18 mouse cellular contexts compared by ENCODE assay signal in the genomic region with DNA sequence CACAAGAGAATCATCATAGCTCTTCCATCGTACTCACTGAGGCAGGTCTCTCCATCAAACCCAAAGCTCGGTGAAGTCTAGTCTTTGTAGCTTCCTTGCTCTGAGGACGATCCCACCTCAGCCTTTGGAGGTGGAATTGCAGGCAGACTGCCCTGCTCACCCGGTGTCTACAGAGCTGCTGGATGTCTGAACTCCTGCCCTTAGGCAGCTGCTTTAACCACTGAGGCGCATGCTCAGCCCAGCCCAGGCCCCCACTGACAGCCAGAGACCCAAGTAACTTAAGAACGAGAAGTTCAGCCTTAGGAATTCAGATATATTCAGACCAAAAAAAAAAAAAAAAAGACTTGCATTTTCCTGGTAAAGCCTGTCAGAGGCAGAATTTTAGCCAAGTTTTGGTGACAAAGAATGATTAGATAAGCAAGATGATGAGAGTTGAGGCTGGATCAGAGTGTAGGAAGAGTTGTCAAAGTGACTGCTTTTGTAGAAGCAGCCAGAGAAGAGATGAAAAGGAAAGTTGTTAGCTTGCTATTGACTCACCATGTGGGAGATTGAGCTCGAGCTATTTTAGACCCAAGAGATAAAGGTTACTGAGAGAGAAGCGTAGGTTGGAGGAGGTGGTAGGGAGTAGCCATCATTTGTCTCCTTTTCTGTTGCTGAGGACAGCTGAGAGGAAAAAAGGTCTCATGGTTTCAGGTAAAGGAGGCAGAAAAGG. TPM values are rescaled to one million over a fixed set of nuclear protein-coding genes. Genes with fewer than 3 reads are reported as not detected.
DNase-seq lines count a peak whose midpoint lies in the region; ATAC-seq and TF ChIP-seq lines count a peak whose summit lies in the region.
"Had no signal": no experiment of that assay in that cellular context is flagged by ENCODE, and none has a peak within 500 bp of the region (broad histone marks: within the 10 kb centered on the region; RNA-seq: fewer than 3 reads in every experiment).

No protein-coding gene starts in this region.

- peaks cover 3% of the 10 kb centered on the region; the same call in 1 of the 2 replicates for H3K4me1 ChIP-seq in kidney, adult 2 months (ENCODE audit: control insufficient read depth, insufficient read depth, low read length)
- H3K4me1 ChIP-seq: neural tube, embryonic 12.5 days had no signal

- no peak for TF ChIP-seq CTCF in kidney, adult 2 months (conservative IDR thresholded peaks at IDR 0.05; ENCODE audit: insufficient read depth, insufficient read length, low read depth, low read length)

- no peak for TF ChIP-seq POLR2A in kidney, adult 2 months (IDR thresholded peaks at IDR 0.05; ENCODE audit: low read depth, low read length)

- DNase-seq in kidney, adult 2 months = peak; percentile 40
- no peak for DNase-seq in kidney, adult 11 months
- peak; percentile 69 for DNase-seq in right cerebral cortex, adult 18-20 months
- no peak for DNase-seq in right cerebral cortex, postnatal 25 days
- peak; percentile 23 to 25 for DNase-seq in heart, postnatal 10 days
- peak; percentile 47 for DNase-seq in testis, postnatal 14 days (ENCODE audit: low spot score)
- DNase-seq: cerebellum, adult 2 months; embryo, embryonic 11 days; midbrain, embryonic 14.5 days; thymus, postnatal 4 days had no signal

- intact Hi-C loops in heart, postnatal 10 days (cut with DNase I) = no loop called here

- no peaks in the 10 kb centered on the region; the same call in none of the 2 replicates for H3K36me3 ChIP-seq in kidney, adult 2 months (ENCODE audit: control insufficient read depth, insufficient read depth, low read length)

- ATAC-seq in megakaryocyte, adult 5-6 weeks (ENCODE audit: poor library complexity, severe bottlenecking) = no peak
- ATAC-seq in monocyte, adult 5-6 weeks (replicated peaks; ENCODE audit: insufficient number of reproducible peaks, low FRiP score, low TSS enrichment, poor library complexity, severe bottlenecking) = no peak
- ATAC-seq: forebrain, embryonic 16.5 days had no signal

- H3K4me3 ChIP-seq in kidney, adult 2 months (ENCODE audit: insufficient read depth, low read depth, low read length) = no peak overlapping the region
- H3K4me3 ChIP-seq: liver, embryonic 15.5 days; neural tube, embryonic 12.5 days had no signal

- no peak overlapping the region for H3K27ac ChIP-seq in kidney, adult 2 months (ENCODE audit: insufficient read depth, low read depth, low read length)
- H3K27ac ChIP-seq: liver, embryonic 15.5 days; macrophage; neural tube, embryonic 12.5 days had no signal

- WGBS in kidney, adult 2 months = 64% methylated on average over 8 of the region's 8 CpGs

- no peaks in the 10 kb centered on the region for H3K27me3 ChIP-seq in kidney, adult 2 months (replicated peaks; ENCODE audit: control insufficient read depth, insufficient read depth, low read length)
- H3K27me3 ChIP-seq: liver, embryonic 15.5 days; neural tube, embryonic 12.5 days had no signal

RNA-seq across cellular contexts. Expression of a gene that starts 7.8 kb away (rescaled TPM):
- 171 and 216 TPM in 2 replicates for polyA plus RNA-seq in kidney, adult 2 months (2012; rRNA removed)
- 10 to 100 TPM; 92.4 to 94.8 TPM for total RNA-seq in heart, postnatal 10 days (2021)
- 364 and 398 TPM in 2 replicates for total RNA-seq in megakaryocyte, adult 5-6 weeks (2015)
- total RNA-seq in megakaryocyte, adult 5-6 weeks (2017) = 185 and 211 TPM in 2 replicates
- total RNA-seq in monocyte, adult 5-6 weeks (2017) = 111 to 131 TPM (median 120 TPM) in 3 replicates

RNA-seq across cellular contexts. Expression of a gene that starts 11.3 kb away (rescaled TPM):
- 19.0 and 24.6 TPM in 2 replicates for polyA plus RNA-seq in kidney, adult 2 months (2012; rRNA removed)
- 10 to 100 TPM; 11.6 to 18.1 TPM for total RNA-seq in heart, postnatal 10 days (2021)
- 38.3 and 39.8 TPM in 2 replicates for total RNA-seq in megakaryocyte, adult 5-6 weeks (2015)
- total RNA-seq in megakaryocyte, adult 5-6 weeks (2017) = 24.1 and 28.0 TPM in 2 replicates
- 17.1 to 24.7 TPM (median 21.6 TPM) in 3 replicates for total RNA-seq in monocyte, adult 5-6 weeks (2017)

RNA-seq across cellular contexts. Expression of a gene that starts 11.9 kb away (rescaled TPM):
- polyA plus RNA-seq in kidney, adult 2 months (2012; rRNA removed) = 0.54 and 1.3 TPM in 2 replicates
- not detected for total RNA-seq in heart, postnatal 10 days (2021)
- 0.18 TPM in 1 of 2 replicates, not detected in the other for total RNA-seq in megakaryocyte, adult 5-6 weeks (2015)
- total RNA-seq in megakaryocyte, adult 5-6 weeks (2017) = not detected in 2 replicates
- total RNA-seq in monocyte, adult 5-6 weeks (2017) = not detected in 3 replicates
- total RNA-seq: gastrocnemius, postnatal 4 days had no signal
- polyA plus RNA-seq: cerebellum, adult 2 months; forebrain, embryonic 16.5 days; liver, embryonic 15.5 days; macrophage; midbrain, embryonic 14.5 days; small intestine, adult 2 months had no signal

RNA-seq across cellular contexts. Expression of a gene that starts 25.9 kb away (rescaled TPM):
- 53.8 and 67.1 TPM in 2 replicates for polyA plus RNA-seq in kidney, adult 2 months (2012; rRNA removed)
- total RNA-seq in heart, postnatal 10 days (2021) = 10 to 100 TPM; 10.1 to 14.1 TPM
- total RNA-seq in megakaryocyte, adult 5-6 weeks (2015) = 22.5 and 25.3 TPM in 2 replicates
- 63.1 and 83.2 TPM in 2 replicates for total RNA-seq in megakaryocyte, adult 5-6 weeks (2017)
- total RNA-seq in monocyte, adult 5-6 weeks (2017) = 99.6 to 134 TPM (median 117 TPM) in 3 replicates

Comparison
In these comparisons a context has a peak if more than half of its experiments do, and no peak if none do; other contexts are left out.
1. DNase-seq: peak in kidney, adult 2 months (single experiment), right cerebral cortex, adult 18-20 months (single experiment), heart, postnatal 10 days (2 of 2) and testis, postnatal 14 days (single experiment); none in kidney, adult 11 months (single experiment) and right cerebral cortex, postnatal 25 days (single experiment).